Mouse (Mus musculus) kidney, embryonic 14.5 days (tissue): Measurements from ENCODE around the gene Gatad2a. TPM values are rescaled to one million over a fixed set of nuclear protein-coding genes. Genes with fewer than 3 reads are reported as not detected.
A peak's percentile ranks its signal among the peaks of the same experiment; 100 is the strongest.

Source experiments
- ATAC-seq: fragments of 200-750 bp; cut with Nextera tagmentation; 2 replicates; pipeline ENCODE4 v1.8.0; 2017; ENCODE audit warnings: moderate number of reproducible peaks, mild to moderate bottlenecking, moderate TSS enrichment, moderate library complexity; ENCODE audit not compliant: low FRiP score, low TSS enrichment
- H3K27ac ChIP-seq: fragments of 300-500 bp; sonication (generic); 2 replicates; pipeline ENCODE4 v1.5.1; 2014; ENCODE audit warnings: low read depth, mild to moderate bottlenecking, low read length, moderate library complexity, mixed read lengths
- H3K27me3 ChIP-seq: fragments of 300-500 bp; sonication (generic); 2 replicates; pipeline ENCODE4 v1.6.1; 2014; ENCODE audit warnings: mild to moderate bottlenecking, low read length; ENCODE audit not compliant: control insufficient read depth, insufficient read depth
- H3K36me3 ChIP-seq: fragments of 300-500 bp; sonication (generic); 2 replicates; pipeline ENCODE4 v1.6.1; 2014; ENCODE audit warnings: low read length, mixed read lengths; ENCODE audit not compliant: control insufficient read depth, insufficient read depth
- H3K4me1 ChIP-seq: fragments of 300-500 bp; sonication (generic); 2 replicates; pipeline ENCODE4 v1.6.1; 2014; ENCODE audit warnings: low read length, mixed read lengths; ENCODE audit not compliant: control insufficient read depth, insufficient read depth
- H3K4me2 ChIP-seq: fragments of 300-500 bp; sonication (generic); replicated peaks from 2 replicates; pipeline ENCODE4 v1.6.1; 2014; ENCODE audit warnings: low read depth, mild to moderate bottlenecking, low read length
- H3K4me3 ChIP-seq: fragments of 300-500 bp; sonication (generic); 2 replicates; pipeline ENCODE4 v1.5.1; 2014; ENCODE audit warnings: mild to moderate bottlenecking, low read length
- H3K9ac ChIP-seq: fragments of 300-500 bp; sonication (generic); 2 replicates; pipeline ENCODE4 v1.6.1; 2014; ENCODE audit warnings: low read depth, mild to moderate bottlenecking, low read length, moderate library complexity
- H3K9me3 ChIP-seq: fragments of 300-500 bp; sonication (generic); 2 replicates; pipeline ENCODE4 v1.6.1; 2016; ENCODE audit warnings: low read length; ENCODE audit not compliant: control insufficient read depth
- WGBS: fragments of 180-500 bp; shearing (Covaris S2); extraction: QIAGEN DNeasy Blood & Tissue Kit; methylation state at CpG from one replicate; pipeline ENCODE4 v1.1.7; 2014; 5-methylcytosine and 5-hydroxymethylcytosine counted together
- polyA plus RNA-seq: library from polyadenylated mRNA; unstranded; fragments of >200 nt; fragmentation: Nextera tagmentation; extraction: Ambion mirVana; gene quantifications from 2 replicates; pipeline ENCODE4 v1.2.1, GENCODE M21; 2014

Gene Gatad2a
- polyA plus RNA-seq, 1 experiment from 2014 or later = 59.0 TPM

DNA sequence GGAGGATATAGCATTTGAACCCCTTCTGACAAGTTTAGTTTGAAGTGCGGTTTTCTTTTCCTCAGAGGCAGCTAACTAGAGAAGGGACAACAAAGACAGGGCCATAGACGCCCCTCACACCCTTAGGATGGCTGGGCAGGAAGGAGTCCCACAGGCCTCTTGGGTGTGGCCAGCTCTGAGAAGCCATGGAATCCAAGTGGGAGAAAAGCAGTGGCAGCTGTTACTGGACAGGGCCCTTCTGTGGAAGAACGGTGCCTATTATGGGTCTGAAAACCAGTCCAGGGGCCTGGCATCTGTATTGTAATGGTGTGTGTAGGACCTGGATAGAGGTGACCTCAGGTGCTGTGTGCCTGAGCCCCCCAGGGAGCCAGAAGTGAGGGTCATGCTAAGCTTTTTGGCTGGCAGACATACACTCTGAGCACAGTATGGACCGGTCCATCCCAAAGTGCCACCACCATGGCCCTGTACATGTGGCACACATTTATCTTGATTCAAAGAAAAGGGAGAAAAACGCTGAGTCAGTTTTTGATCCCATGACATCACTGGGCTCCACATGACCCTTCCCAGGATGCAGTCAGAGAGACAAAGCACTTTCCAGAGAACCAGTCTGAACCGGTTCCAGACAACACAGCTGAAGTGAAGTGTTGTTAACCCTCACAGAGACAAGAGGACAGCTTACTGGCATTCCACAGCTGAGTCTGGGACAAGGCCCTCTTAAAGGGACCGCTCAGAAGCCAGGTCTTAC lies 60.0 kb downstream of the Gatad2a start:
- Histone ChIP-seq H3K9me3 (no peaks in the 10 kb centered on the region), H3K36me3 (peaks cover 26% of the 10 kb centered on the region; the same call in 1 of the 2 replicates), H3K4me2 (no peak overlapping the region), H3K4me1 (peaks cover 27% of the 10 kb centered on the region), H3K9ac (no peak overlapping the region), H3K27ac (peak overlapping the region; percentile 65; the same call in 1 of the 2 replicates), H3K4me3 (no peak overlapping the region), H3K27me3 (no peaks in the 10 kb centered on the region)
- 72% methylated on average over 7 of the region's 7 CpGs for WGBS
- ATAC-seq = peak; percentile 68

DNA sequence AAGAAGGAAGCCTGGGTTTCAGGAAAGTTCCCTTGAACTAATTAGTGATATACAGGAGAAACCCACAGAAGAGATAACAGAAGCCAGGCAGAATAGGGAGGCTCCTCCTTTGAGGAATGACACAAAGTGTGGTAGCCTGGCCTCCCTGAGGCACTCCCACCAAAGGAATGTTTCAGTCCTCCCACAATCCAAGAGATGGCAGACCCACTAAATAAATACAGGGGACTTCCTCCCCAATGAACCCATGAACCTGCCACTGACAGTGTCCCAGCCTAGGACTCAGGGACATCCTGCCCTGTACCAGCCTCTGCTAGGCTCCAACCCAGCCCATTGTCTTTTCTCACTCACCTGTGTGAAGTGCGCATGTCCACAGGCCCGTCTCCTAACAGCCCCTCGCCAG lies 60.8 kb downstream of the Gatad2a start:
- no peak overlapping the region for H3K9ac ChIP-seq
- H3K27me3 ChIP-seq = no peaks in the 10 kb centered on the region
- H3K4me2 ChIP-seq = no peak overlapping the region
- H3K27ac ChIP-seq = no peak overlapping the region
- no peak overlapping the region for H3K4me3 ChIP-seq
- no peak for ATAC-seq
- H3K9me3 ChIP-seq = no peaks in the 10 kb centered on the region
- H3K4me1 ChIP-seq = peaks cover 27% of the 10 kb centered on the region
- WGBS = 86% methylated on average over 3 of the region's 3 CpGs
- peaks cover 26% of the 10 kb centered on the region; the same call in 1 of the 2 replicates for H3K36me3 ChIP-seq

DNA sequence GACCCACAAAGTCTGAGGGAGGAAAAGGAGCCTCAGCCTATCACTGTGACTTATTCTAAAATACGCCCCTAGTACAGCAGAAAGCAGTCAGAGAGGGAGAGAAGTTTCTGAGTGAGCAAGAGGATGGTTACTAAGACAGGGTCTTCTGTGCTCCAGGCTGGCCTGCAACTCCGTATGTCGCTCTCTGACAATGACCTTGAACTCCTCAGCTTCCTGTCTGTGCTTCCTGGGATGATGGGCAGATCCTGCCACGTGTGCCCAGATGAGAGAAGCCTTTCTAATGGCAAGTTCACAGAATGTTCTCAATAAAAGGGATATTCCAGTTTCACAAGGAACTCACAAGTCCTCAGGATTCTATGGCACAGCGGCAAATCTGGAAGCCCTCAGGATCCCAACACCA lies 61.6 kb downstream of the Gatad2a start:
- H3K36me3 ChIP-seq = peaks cover 26% of the 10 kb centered on the region; the same call in 1 of the 2 replicates
- ATAC-seq = no peak
- peaks cover 19% of the 10 kb centered on the region for H3K4me1 ChIP-seq
- 82% methylated on average over 5 of the region's 5 CpGs for WGBS
- no peak overlapping the region for H3K4me3 ChIP-seq
- H3K9me3 ChIP-seq = no peaks in the 10 kb centered on the region
- H3K4me2 ChIP-seq = no peak overlapping the region
- no peak overlapping the region for H3K9ac ChIP-seq
- H3K27ac ChIP-seq = no peak overlapping the region
- H3K27me3 ChIP-seq = no peaks in the 10 kb centered on the region

DNA sequence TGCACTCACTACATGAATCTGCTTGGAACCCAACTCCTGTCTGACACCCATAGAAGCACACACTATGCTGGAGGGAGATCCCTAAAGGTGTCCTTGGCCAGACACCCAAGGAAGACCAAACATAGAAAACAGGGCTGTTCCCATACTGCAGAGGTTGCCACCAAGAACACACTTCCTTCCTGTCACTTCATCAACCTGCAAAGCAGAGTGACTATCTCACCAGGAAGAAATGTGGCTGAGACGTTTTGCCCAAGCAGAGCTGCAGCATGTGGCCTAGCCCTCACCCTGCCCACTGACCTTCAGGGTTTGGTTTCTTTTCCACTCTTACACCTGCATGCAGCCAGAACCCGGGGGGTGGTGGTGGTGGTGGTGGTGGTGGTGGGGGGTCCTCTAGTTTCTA lies 62.4 kb downstream of the Gatad2a start:
- WGBS = 80% methylated on average over 2 of the region's 2 CpGs
- Histone ChIP-seq H3K27ac (no peak overlapping the region), H3K4me1 (peaks cover 18% of the 10 kb centered on the region), H3K27me3 (no peaks in the 10 kb centered on the region), H3K36me3 (peaks cover 26% of the 10 kb centered on the region; the same call in 1 of the 2 replicates), H3K9me3 (no peaks in the 10 kb centered on the region), H3K4me3 (no peak overlapping the region), H3K4me2 (no peak overlapping the region), H3K9ac (no peak overlapping the region)
- ATAC-seq = no peak

DNA sequence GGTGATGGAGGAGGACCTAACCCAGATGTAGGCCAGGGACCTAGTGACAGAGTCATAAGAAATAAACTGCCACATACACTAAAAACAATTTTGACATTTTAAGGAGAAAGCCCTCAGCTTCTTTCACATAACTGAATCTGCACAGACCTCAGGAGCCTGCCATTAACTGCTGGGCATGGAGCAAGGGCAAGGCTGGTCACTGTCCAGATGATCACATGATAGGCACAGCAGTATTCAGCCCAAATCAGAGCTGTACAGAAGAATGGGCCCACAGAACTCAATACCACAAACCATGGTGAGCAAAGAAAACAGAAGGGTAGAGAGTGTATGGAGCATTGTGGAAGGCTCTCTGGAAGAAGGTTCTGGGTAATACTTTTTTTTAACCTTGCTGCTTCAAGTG lies 69.3 kb downstream of the Gatad2a start:
- ATAC-seq = no peak
- Histone ChIP-seq H3K9me3 (no peaks in the 10 kb centered on the region), H3K36me3 (peaks cover 10% of the 10 kb centered on the region; the same call in 1 of the 2 replicates), H3K4me3 (no peak overlapping the region), H3K27me3 (no peaks in the 10 kb centered on the region), H3K27ac (no peak overlapping the region), H3K4me1 (no peaks in the 10 kb centered on the region), H3K9ac (no peak overlapping the region), H3K4me2 (no peak overlapping the region)

DNA sequence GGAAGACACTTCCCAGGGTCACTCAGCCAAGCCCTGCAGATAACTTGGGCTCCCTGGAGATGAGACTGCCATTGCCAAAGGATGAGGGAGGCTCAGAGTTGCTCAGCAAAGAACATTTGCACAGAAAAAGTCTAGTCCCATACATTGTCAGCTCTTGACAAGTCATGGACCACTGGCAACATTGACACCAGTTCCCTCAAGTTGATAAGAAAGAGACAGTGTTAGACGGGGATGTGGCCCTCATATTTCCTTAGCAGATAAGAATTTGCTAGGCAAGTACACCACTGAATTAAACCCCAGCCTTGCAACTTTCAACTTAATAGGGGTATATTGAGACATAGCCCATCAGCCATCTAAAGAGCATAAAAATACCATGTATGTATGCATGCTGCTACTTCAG lies 72.2 kb downstream of the Gatad2a start:
- Histone ChIP-seq H3K27ac (no peak overlapping the region), H3K27me3 (no peaks in the 10 kb centered on the region), H3K9me3 (no peaks in the 10 kb centered on the region), H3K36me3 (peaks cover 10% of the 10 kb centered on the region; the same call in 1 of the 2 replicates), H3K9ac (no peak overlapping the region), H3K4me3 (no peak overlapping the region), H3K4me1 (peaks cover 12% of the 10 kb centered on the region; the same call in 1 of the 2 replicates), H3K4me2 (no peak overlapping the region)
- 82% methylated on average over 1 of the region's 1 CpGs for WGBS
- ATAC-seq = no peak

- H3K36me3 ChIP-seq = peaks cover 23% of the 10 kb centered on the region
- H3K9me3 ChIP-seq = no peaks in the 10 kb centered on the region
- no peak for ATAC-seq
- WGBS = 86% methylated on average over 2 of the region's 2 CpGs
- 0 out of 2 replicates have a peak overlapping the region, but pooled peaks have one; percentile 4 for H3K9ac ChIP-seq
- H3K27me3 ChIP-seq = no peaks in the 10 kb centered on the region
- H3K4me2 ChIP-seq = no peak overlapping the region
- H3K27ac ChIP-seq = peak overlapping the region; percentile 60; the same call in 1 of the 2 replicates
- H3K4me3 ChIP-seq = no peak overlapping the region
- H3K4me1 ChIP-seq = peaks cover 12% of the 10 kb centered on the region; the same call in 1 of the 2 replicates
Observed at GRCm38 (mm10) chr8:69921141-69921540, 75.0 kb downstream of the Gatad2a start.

- H3K4me3 ChIP-seq = no peak overlapping the region
- H3K27me3 ChIP-seq = no peaks in the 10 kb centered on the region
- 30% methylated on average over 11 of the region's 11 CpGs for WGBS
- 0 out of 2 replicates have a peak overlapping the region, but pooled peaks have one; percentile 3 for H3K4me2 ChIP-seq
- H3K9ac ChIP-seq = no peak overlapping the region; the same call in 1 of the 2 replicates
- ATAC-seq = peak; percentile 39
- no peaks in the 10 kb centered on the region for H3K9me3 ChIP-seq
- H3K27ac ChIP-seq = peak overlapping the region; percentile 60; the same call in 1 of the 2 replicates
- H3K36me3 ChIP-seq = peaks cover 34% of the 10 kb centered on the region
- H3K4me1 ChIP-seq = peaks cover 12% of the 10 kb centered on the region; the same call in 1 of the 2 replicates
Observed at GRCm38 (mm10) chr8:69919876-69920662, 76.1 kb downstream of the Gatad2a start.
